Mouse (Mus musculus) CH12.LX (cell line): Measurements from ENCODE around the gene Pik3ca. TPM values are rescaled to one million over a fixed set of nuclear protein-coding genes. Genes with fewer than 3 reads are reported as not detected.
"Not testable (repeated sequence)": the region's sequence is repeated elsewhere in the genome, so short reads cannot be mapped to it uniquely, and the experiment has no call there.

Experiments used
- DNase-seq: peaks from one replicate; pipeline ENCODE4 v3.0.0-alpha.2; 2013; ENCODE audit errors: extremely low read depth
- H3K27ac ChIP-seq: 2 replicates; pipeline ENCODE4 v1.5.1; 2012; ENCODE audit warnings: low read depth, mild to moderate bottlenecking, control low read depth, moderate library complexity; ENCODE audit not compliant: insufficient read depth
- H3K27me3 ChIP-seq: replicated peaks from 2 replicates; pipeline ENCODE3; 2012; ENCODE audit warnings: inconsistent platforms
- H3K36me3 ChIP-seq, 2 experiments: replicated peaks in 1 of 2; 2 replicates each; pipeline versions ENCODE3 to v1.6.1; 2012; ENCODE audit warnings: inconsistent platforms in 1 of 2, low read length in 1 of 2, mild to moderate bottlenecking in 1 of 2, mixed read lengths in 1 of 2, moderate library complexity in 1 of 2; ENCODE audit not compliant: control insufficient read depth in 1 of 2, insufficient read depth in 1 of 2
- H3K4me1 ChIP-seq, 2 experiments: 2 replicates each; pipeline ENCODE4 v1.6.1; 2012; ENCODE audit warnings: inconsistent platforms in 1 of 2, moderate library complexity in 1 of 2; ENCODE audit not compliant: insufficient read depth in 2 of 2, control insufficient read depth in 1 of 2
- H3K4me2 ChIP-seq: 2 replicates; pipeline ENCODE4 v1.6.1; 2012; ENCODE audit warnings: low read depth, mild to moderate bottlenecking, control low read depth; ENCODE audit not compliant: poor library complexity, insufficient read depth, severe bottlenecking
- H3K4me3 ChIP-seq, 3 experiments: fragments of 150-350 bp in 1 of 3; sonication (generic) in 1 of 3; replicated peaks in 1 of 3; 2 replicates each; pipeline versions ENCODE3 to v1.5.1; 2011 to 2012; ENCODE audit warnings: low read depth in 2 of 3, low read length in 2 of 3, mild to moderate bottlenecking in 2 of 3, moderate library complexity in 2 of 3, control low read depth in 1 of 3, improper control_type of control experiment in 1 of 3, inconsistent platforms in 1 of 3, mixed read lengths in 1 of 3; ENCODE audit not compliant: poor library complexity in 1 of 3
- H3K79me2 ChIP-seq: replicated peaks from 2 replicates; pipeline ENCODE4 v1.6.1; 2012; ENCODE audit warnings: mild to moderate bottlenecking, moderate library complexity; ENCODE audit not compliant: control insufficient read depth, poor library complexity, insufficient read depth, severe bottlenecking; ENCODE audit errors: extremely low read depth
- H3K9ac ChIP-seq: 2 replicates; pipeline ENCODE4 v1.6.1; 2012; ENCODE audit warnings: low read depth, mild to moderate bottlenecking, control low read depth, moderate library complexity; ENCODE audit not compliant: insufficient read depth
- H3K9me3 ChIP-seq: replicated peaks from 2 replicates; pipeline ENCODE3; 2012; ENCODE audit warnings: low read length, inconsistent platforms, mixed read lengths
- BHLHE40 ChIP-seq: IDR thresholded peaks from 2 replicates; pipeline ENCODE4 v1.6.1; 2011; ENCODE audit warnings: mild to moderate bottlenecking, low read depth, low read length, improper control_type of control experiment
- CHD1 ChIP-seq: IDR thresholded peaks from 2 replicates; pipeline ENCODE4 v1.6.1; 2012; ENCODE audit warnings: low read depth, low read length, improper control_type of control experiment, inconsistent platforms
- E2F4 ChIP-seq: IDR thresholded peaks from 2 replicates; pipeline ENCODE4 v1.6.1; 2011; ENCODE audit warnings: low read depth, low read length, improper control_type of control experiment; ENCODE audit not compliant: insufficient replicate concordance
- EP300 ChIP-seq: IDR thresholded peaks from 2 replicates; pipeline ENCODE4 v1.6.1; 2011; ENCODE audit warnings: low read length, improper control_type of control experiment
- KAT2A ChIP-seq: IDR thresholded peaks from 2 replicates; pipeline ENCODE4 v1.6.1; 2012; ENCODE audit warnings: low read length, improper control_type of control experiment, inconsistent platforms; ENCODE audit not compliant: insufficient replicate concordance
- MAX ChIP-seq: IDR thresholded peaks from 2 replicates; pipeline ENCODE4 v1.6.1; 2011; ENCODE audit warnings: low read length, improper control_type of control experiment
- MXI1 ChIP-seq: IDR thresholded peaks from 2 replicates; pipeline ENCODE4 v1.6.1; 2011; ENCODE audit warnings: mild to moderate bottlenecking, low read depth, low read length, improper control_type of control experiment
- NELFE ChIP-seq: IDR thresholded peaks from 2 replicates; pipeline ENCODE4 v1.6.1; 2011; ENCODE audit warnings: low read depth, low read length, improper control_type of control experiment
- NRF1 ChIP-seq: IDR thresholded peaks from 2 replicates; pipeline ENCODE4 v1.6.1; 2014; ENCODE audit warnings: low read depth, mild to moderate bottlenecking, inconsistent platforms, low read length, improper control_type of control experiment, moderate library complexity
- PAX5 ChIP-seq: IDR thresholded peaks from 2 replicates; pipeline ENCODE4 v1.6.1; 2012; ENCODE audit warnings: low read length, inconsistent platforms, mixed read lengths
- RAD21 ChIP-seq: IDR thresholded peaks from 2 replicates; pipeline ENCODE4 v1.6.1; 2011; ENCODE audit warnings: low read depth, mild to moderate bottlenecking, low read length, improper control_type of control experiment, moderate library complexity
- SMC3 ChIP-seq: IDR thresholded peaks from 2 replicates; pipeline ENCODE4 v1.6.1; 2011; ENCODE audit warnings: low read depth, low read length, improper control_type of control experiment
- TCF12 ChIP-seq: IDR thresholded peaks from 2 replicates; pipeline ENCODE4 v1.6.1; 2014; ENCODE audit warnings: low read depth, mild to moderate bottlenecking, inconsistent platforms, low read length, improper control_type of control experiment
- USF2 ChIP-seq: conservative IDR thresholded peaks from 2 replicates; pipeline ENCODE4 v1.6.1; 2011; ENCODE audit warnings: low read depth, low read length, improper control_type of control experiment
- ZC3H11A ChIP-seq: IDR thresholded peaks from 2 replicates; pipeline ENCODE4 v1.6.1; 2012; ENCODE audit warnings: low read depth, mild to moderate bottlenecking, inconsistent platforms, low read length, improper control_type of control experiment
- ZKSCAN1 ChIP-seq: IDR thresholded peaks from 2 replicates; pipeline ENCODE4 v1.6.1; 2012; ENCODE audit warnings: low read depth, inconsistent platforms, low read length, improper control_type of control experiment, borderline replicate concordance
- ZMIZ1 ChIP-seq: IDR thresholded peaks from 2 replicates; pipeline ENCODE4 v1.6.1; 2012; ENCODE audit warnings: low read depth, mild to moderate bottlenecking, inconsistent platforms, low read length, improper control_type of control experiment
- dilution Hi-C: fragments of 300-500 bp; cut with MboI; formaldehyde crosslinking; loops from 2 replicates; pipeline ENCODE4 v1.14.3; 2020; ENCODE audit warnings: low sequenced_read_pairs; ENCODE audit not compliant: extremely low pct_unique_long_range_greater_than_20kb, extremely low pct_ligation_motif_present
- in situ Hi-C: fragments of 300-500 bp; cut with MboI; formaldehyde crosslinking; loops from 3 replicates; pipeline ENCODE4 v1.14.3; 2019; ENCODE audit warnings: low sequenced_read_pairs, low pct_ligation_motif_present, low pct_unique_long_range_greater_than_20kb, mixed read lengths
- polyA plus RNA-seq: library from polyadenylated mRNA; unstranded; fragments of >175 nt; gene quantifications from 2 replicates; pipeline ENCODE4 v1.2.1, GENCODE M21; 2012; ENCODE audit warnings: low read depth; ENCODE audit not compliant: insufficient read length
- total RNA-seq, 2 experiments: library from RNA; depleted of rRNA; stranded (reverse); fragments of 300-350 nt in 1 of 2; fragments of >200 nt in 1 of 2; gene quantifications; 2 replicates each; pipeline ENCODE4 v1.2.3; 2012 to 2014

Pik3ca gene
- total and polyA plus RNA-seq, 3 experiments, result 19.1 to 26.5 (median 19.6) TPM

DNA sequence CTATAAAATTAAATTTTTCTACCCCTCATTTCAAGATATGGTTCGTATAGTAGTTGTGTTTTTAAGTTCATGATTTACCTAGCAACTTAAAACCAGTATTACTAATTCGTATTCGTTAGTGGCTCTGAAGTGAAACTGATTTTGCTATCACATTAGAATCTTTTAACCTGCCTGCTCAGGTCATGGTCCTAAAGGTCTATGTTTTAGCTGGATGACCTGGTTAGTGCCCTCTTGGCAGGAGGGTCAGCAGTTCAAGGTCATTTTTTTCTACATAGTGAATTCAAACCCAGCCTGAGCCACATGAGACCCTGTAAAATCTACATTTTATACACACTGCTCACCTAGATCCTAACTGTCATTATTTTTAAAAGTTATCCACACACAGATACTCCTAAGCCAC lies 30.9 kb downstream of the Pik3ca start:
- Histone ChIP-seq H3K4me2 (no peak overlapping the region), H3K9me3 (peaks cover 3% of the 10 kb centered on the region), H3K79me2 (peaks cover 19% of the 10 kb centered on the region), H3K27ac (no peak overlapping the region), H3K27me3 (no peaks in the 10 kb centered on the region), H3K4me1 (peaks cover 3 to 10% of the 10 kb centered on the region in 2 experiments; a peak in 2 of 4 replicates), H3K36me3 (peaks cover 5 to 25% of the 10 kb centered on the region in 2 experiments), H3K4me3 (no peak overlapping the region), H3K9ac (no peak overlapping the region)
- TF ChIP-seq ZKSCAN1 (no peak), MAX (no peak), SMC3 (no peak), PAX5 (no peak), NELFE (no peak), KAT2A (no peak), USF2 (no peak), ZC3H11A (no peak), ZMIZ1 (no peak), NRF1 (no peak), MXI1 (no peak), CHD1 (no peak), EP300 (no peak), RAD21 (no peak), BHLHE40 (no peak), TCF12 (no peak)
- dilution Hi-C loops, result no loop called here
- no peak for DNase-seq
- in situ Hi-C loops, result no loop called here

DNA sequence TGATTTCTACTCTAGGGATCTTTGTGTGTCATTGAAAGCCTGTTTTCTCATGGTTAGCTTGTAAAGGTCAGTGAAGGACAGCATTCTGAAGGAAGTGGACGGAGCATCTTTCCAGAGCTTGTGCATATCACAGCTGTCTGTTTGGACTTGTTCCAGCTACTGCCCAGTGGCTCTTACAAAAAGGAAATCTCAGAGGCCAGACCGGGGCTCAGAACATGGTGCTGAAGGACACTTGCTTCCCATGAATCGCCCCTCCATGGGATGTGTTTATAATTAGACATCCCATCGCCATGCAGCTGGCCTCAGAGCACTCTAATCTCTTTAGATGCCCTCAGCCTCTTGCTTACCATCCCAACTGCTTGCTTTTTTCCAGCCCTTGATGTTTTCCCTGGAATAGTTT lies 31.4 kb downstream of the Pik3ca start:
- Histone ChIP-seq H3K4me3 (no peak overlapping the region), H3K27me3 (no peaks in the 10 kb centered on the region), H3K4me1 (peaks cover 3 to 15% of the 10 kb centered on the region in 2 experiments; a peak in 2 of 4 replicates), H3K36me3 (peaks cover 3 to 26% of the 10 kb centered on the region in 2 experiments), H3K4me2 (no peak overlapping the region), H3K9me3 (peaks cover 3% of the 10 kb centered on the region), H3K27ac (no peak overlapping the region), H3K79me2 (peaks cover 15% of the 10 kb centered on the region), H3K9ac (no peak overlapping the region)
- no peak for TF ChIP-seq MXI1
- no peak for TF ChIP-seq E2F4
- in situ Hi-C loops, result no loop called here
- no peak for DNase-seq
- dilution Hi-C loops, result no loop called here

DNA sequence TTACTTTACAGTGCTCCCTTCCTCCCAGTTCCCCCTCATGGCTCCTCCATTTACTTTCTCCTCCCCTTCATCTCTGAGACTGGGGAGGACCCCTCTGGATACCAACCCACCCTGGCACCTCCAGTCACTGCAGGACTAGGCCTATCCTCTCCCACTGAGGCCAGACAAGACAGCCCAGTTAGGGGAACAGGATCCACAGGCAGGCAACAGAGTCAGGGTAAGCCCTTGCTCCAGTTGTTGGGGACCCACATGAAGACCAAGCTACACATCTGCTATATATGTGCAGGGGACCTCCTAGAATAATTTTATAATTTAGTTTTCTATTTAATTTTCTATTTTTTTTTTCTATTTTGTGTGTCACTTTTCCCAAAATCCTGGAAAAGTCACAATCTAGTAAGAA lies 31.9 kb downstream of the Pik3ca start:
- H3K4me2 ChIP-seq, in situ Hi-C loops, H3K27ac ChIP-seq, H3K9ac ChIP-seq, dilution Hi-C loops, H3K4me3 ChIP-seq, H3K9me3 ChIP-seq, DNase-seq, H3K27me3 ChIP-seq: not testable (repeated sequence)
- Histone ChIP-seq H3K4me1 (peaks cover 3 to 16% of the 10 kb centered on the region in 2 experiments; a peak in 2 of 4 replicates), H3K36me3 (peaks cover 2 to 27% of the 10 kb centered on the region in 2 experiments), H3K79me2 (peaks cover 15% of the 10 kb centered on the region)
